Mouse (Mus musculus): ENCODE data around the gene Cox10. TPM values are rescaled to one million over a fixed set of nuclear protein-coding genes. Genes with fewer than 3 reads are reported as not detected.

The Cox10 gene
- polyA plus RNA-seq, 1 experiment = 21.6 TPM

DNA sequence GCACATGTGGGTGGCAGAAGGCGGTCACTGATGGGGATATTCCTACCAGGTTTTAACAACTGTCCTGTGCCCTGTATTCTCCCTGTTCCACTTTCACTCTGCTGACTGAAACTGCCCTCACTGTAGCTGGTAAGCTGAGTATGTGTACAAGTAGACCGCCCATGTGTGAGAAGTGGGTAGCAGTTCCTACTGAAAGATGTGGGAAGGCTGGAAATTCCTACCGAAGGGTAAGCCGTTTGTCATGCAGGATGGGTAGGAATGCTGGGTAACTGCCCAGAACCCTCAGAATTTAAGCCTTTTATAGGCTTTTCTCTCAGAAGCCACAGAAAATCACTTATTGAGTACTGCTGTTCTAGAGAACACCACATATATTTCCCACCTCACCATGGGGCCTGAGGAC lies 75.1 kb downstream of the Cox10 start:
- H3K79me2 ChIP-seq (ENCODE audit: control insufficient read depth, insufficient read depth) = no peaks in the 10 kb centered on the region
- TF ChIP-seq MYOD1 (IDR thresholded peaks at IDR 0.05; ENCODE audit: control insufficient read depth, insufficient read length, low read depth) (no peak), MAX (IDR thresholded peaks at IDR 0.05) (no peak), MYOG (IDR thresholded peaks at IDR 0.05; ENCODE audit: control insufficient read depth, extremely low read depth, insufficient read length) (no peak), USF1 (IDR thresholded peaks at IDR 0.05; ENCODE audit: low read depth) (no peak), FOSL1 (IDR thresholded peaks at IDR 0.05; ENCODE audit: insufficient read depth, low read length, poor library complexity, severe bottlenecking) (no peak), CTCF (IDR thresholded peaks at IDR 0.05; ENCODE audit: control insufficient read depth, insufficient read depth, insufficient read length) (no peak), CEBPB (IDR thresholded peaks at IDR 0.05; ENCODE audit: low read depth) (no peak)
- H3K36me3 ChIP-seq (ENCODE audit: control insufficient read depth, insufficient read depth) = no peaks in the 10 kb centered on the region
- peaks cover 2% of the 10 kb centered on the region for H3K79me3 ChIP-seq (ENCODE audit: low read depth)
- no peaks in the 10 kb centered on the region for H3K27me3 ChIP-seq (ENCODE audit: control insufficient read depth, insufficient read depth, insufficient read length)
- H3K4me3 ChIP-seq (ENCODE audit: insufficient read depth, poor library complexity, severe bottlenecking) = no peak overlapping the region
- no peak overlapping the region for H3ac ChIP-seq (ENCODE audit: control insufficient read depth, insufficient read length, low read depth)

DNA sequence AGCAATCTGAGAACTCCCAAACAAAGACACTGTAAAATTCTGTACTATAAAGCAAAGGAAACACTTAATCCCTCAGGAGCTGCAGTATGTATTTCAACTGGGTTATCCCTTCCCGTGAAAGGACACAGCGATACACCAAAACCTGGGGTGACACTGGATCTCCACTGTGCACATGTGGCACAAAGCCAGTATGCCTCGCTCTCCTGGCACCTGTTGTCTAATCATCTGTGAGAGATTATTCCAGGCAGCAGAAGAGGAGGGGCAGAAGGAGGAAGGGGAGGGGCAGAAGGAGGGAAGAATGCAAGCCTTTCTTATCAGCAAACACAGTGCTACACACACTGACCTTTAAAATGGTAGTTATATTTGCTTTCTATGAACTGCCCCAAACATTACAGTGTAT lies 75.8 kb downstream of the Cox10 start:
- TF ChIP-seq CTCF (IDR thresholded peaks at IDR 0.05; ENCODE audit: control insufficient read depth, insufficient read depth, insufficient read length) = no peak
- no peak for TF ChIP-seq MYOG (IDR thresholded peaks at IDR 0.05; ENCODE audit: control insufficient read depth, extremely low read depth, insufficient read length)
- TF ChIP-seq USF1 (IDR thresholded peaks at IDR 0.05; ENCODE audit: low read depth) = no peak
- TF ChIP-seq MAX (IDR thresholded peaks at IDR 0.05) = no peak
- TF ChIP-seq CEBPB (IDR thresholded peaks at IDR 0.05; ENCODE audit: low read depth) = no peak
- TF ChIP-seq FOSL1 (IDR thresholded peaks at IDR 0.05; ENCODE audit: insufficient read depth, low read length, poor library complexity, severe bottlenecking) = no peak
- no peak for TF ChIP-seq MYOD1 (IDR thresholded peaks at IDR 0.05; ENCODE audit: control insufficient read depth, insufficient read length, low read depth)
- no peak overlapping the region for H3K4me3 ChIP-seq (ENCODE audit: insufficient read depth, poor library complexity, severe bottlenecking)
- H3K27me3 ChIP-seq (ENCODE audit: control insufficient read depth, insufficient read depth, insufficient read length) = no peaks in the 10 kb centered on the region
- H3K79me2 ChIP-seq (ENCODE audit: control insufficient read depth, insufficient read depth) = no peaks in the 10 kb centered on the region
- H3K79me3 ChIP-seq (ENCODE audit: low read depth) = peaks cover 2% of the 10 kb centered on the region
- H3K36me3 ChIP-seq (ENCODE audit: control insufficient read depth, insufficient read depth) = no peaks in the 10 kb centered on the region
- no peak overlapping the region for H3ac ChIP-seq (ENCODE audit: control insufficient read depth, insufficient read length, low read depth)

DNA sequence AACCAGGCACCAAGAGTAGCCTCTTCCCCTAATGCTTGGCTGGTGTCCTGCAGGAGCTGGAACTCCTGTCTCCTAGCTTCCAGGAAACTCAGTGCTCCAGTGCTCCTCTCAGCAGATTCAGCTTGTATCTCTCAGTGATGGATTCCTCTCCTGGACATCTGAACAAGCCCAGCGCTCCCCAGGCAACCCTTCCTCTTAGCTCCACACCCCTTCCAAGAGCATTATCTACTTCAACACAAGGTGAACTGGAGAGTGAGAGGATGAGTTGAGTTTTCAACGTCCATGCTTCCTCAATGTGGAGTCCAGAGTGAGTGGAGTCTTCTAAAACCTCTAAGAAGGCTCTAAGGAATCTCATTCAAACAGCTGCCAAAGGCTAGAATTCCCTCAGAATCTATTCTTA lies 76.6 kb downstream of the Cox10 start:
- no peak overlapping the region for H3K4me3 ChIP-seq (ENCODE audit: insufficient read depth, poor library complexity, severe bottlenecking)
- no peak overlapping the region for H3ac ChIP-seq (ENCODE audit: control insufficient read depth, insufficient read length, low read depth)
- TF ChIP-seq FOSL1 (IDR thresholded peaks at IDR 0.05; ENCODE audit: insufficient read depth, low read length, poor library complexity, severe bottlenecking) (no peak), USF1 (IDR thresholded peaks at IDR 0.05; ENCODE audit: low read depth) (no peak), MYOD1 (IDR thresholded peaks at IDR 0.05; ENCODE audit: control insufficient read depth, insufficient read length, low read depth) (no peak), CTCF (IDR thresholded peaks at IDR 0.05; ENCODE audit: control insufficient read depth, insufficient read depth, insufficient read length) (no peak), MAX (IDR thresholded peaks at IDR 0.05) (no peak), CEBPB (IDR thresholded peaks at IDR 0.05; ENCODE audit: low read depth) (no peak), MYOG (IDR thresholded peaks at IDR 0.05; ENCODE audit: control insufficient read depth, extremely low read depth, insufficient read length) (no peak)
- peaks cover 2% of the 10 kb centered on the region for H3K79me3 ChIP-seq (ENCODE audit: low read depth)
- H3K36me3 ChIP-seq (ENCODE audit: control insufficient read depth, insufficient read depth) = peaks cover under 1% of the 10 kb centered on the region
- H3K79me2 ChIP-seq (ENCODE audit: control insufficient read depth, insufficient read depth) = no peaks in the 10 kb centered on the region
- no peaks in the 10 kb centered on the region for H3K27me3 ChIP-seq (ENCODE audit: control insufficient read depth, insufficient read depth, insufficient read length)

DNA sequence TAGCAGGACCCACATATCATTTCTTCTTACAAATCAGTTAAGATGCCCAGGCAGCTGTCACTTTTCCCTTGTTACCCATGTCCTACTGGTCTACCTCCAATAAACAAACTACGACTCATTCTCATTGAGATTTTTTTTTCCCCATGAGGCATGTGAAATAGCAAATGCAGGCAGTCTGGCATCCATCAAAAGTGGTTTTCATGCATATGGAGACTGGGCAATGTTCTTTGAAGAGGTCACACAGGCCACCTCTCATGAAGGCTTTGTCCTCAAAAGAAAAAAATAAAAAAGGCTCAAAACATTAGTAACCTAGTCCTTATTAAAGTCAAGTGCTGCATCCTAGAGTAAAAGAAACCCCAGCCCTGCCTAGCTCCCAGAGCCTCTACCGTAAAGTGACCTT lies 78.2 kb downstream of the Cox10 start:
- Histone ChIP-seq H3K79me3 (ENCODE audit: low read depth) (peaks cover 2% of the 10 kb centered on the region), H3K4me3 (ENCODE audit: insufficient read depth, poor library complexity, severe bottlenecking) (no peak overlapping the region), H3K36me3 (ENCODE audit: control insufficient read depth, insufficient read depth) (peaks cover 7% of the 10 kb centered on the region), H3K79me2 (ENCODE audit: control insufficient read depth, insufficient read depth) (no peaks in the 10 kb centered on the region), H3K27me3 (ENCODE audit: control insufficient read depth, insufficient read depth, insufficient read length) (no peaks in the 10 kb centered on the region), H3ac (ENCODE audit: control insufficient read depth, insufficient read length, low read depth) (no peak overlapping the region)
- TF ChIP-seq CEBPB (IDR thresholded peaks at IDR 0.05; ENCODE audit: low read depth) (no peak), CTCF (IDR thresholded peaks at IDR 0.05; ENCODE audit: control insufficient read depth, insufficient read depth, insufficient read length) (no peak), MYOD1 (IDR thresholded peaks at IDR 0.05; ENCODE audit: control insufficient read depth, insufficient read length, low read depth) (no peak), FOSL1 (IDR thresholded peaks at IDR 0.05; ENCODE audit: insufficient read depth, low read length, poor library complexity, severe bottlenecking) (no peak), USF1 (IDR thresholded peaks at IDR 0.05; ENCODE audit: low read depth) (no peak), MAX (IDR thresholded peaks at IDR 0.05) (no peak), MYOG (IDR thresholded peaks at IDR 0.05; ENCODE audit: control insufficient read depth, extremely low read depth, insufficient read length) (no peak)

DNA sequence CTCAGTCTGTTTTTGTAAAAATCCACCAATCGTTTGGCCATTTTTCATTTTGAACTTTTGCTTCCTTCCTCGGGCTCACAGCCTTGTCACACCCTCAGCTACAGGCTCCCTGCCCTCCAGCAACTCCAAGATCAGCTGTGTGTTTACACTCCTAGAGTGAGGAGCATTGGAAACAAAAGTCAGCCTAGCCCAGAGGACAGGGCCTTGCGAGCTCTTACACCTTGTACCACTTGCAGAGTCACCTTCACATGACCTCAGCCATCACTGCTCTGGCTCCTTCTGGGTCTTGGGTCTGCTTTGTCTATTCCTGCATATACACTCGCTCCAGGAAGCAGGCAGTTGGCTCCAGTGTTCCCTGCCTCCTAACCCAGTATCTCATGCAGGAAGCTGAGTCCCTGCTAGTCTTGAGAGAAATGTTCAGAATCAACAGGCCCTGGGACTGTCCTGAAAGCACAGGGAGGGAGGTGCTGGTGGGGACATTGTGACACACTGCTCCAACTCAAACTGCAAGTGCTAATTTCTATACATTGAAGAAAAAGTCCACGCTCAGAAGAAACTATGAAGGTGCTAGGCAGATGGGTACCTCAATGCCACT lies 79.0 kb downstream of the Cox10 start:
- Histone ChIP-seq H3K4me3 (ENCODE audit: insufficient read depth, poor library complexity, severe bottlenecking) (no peak overlapping the region), H3ac (ENCODE audit: control insufficient read depth, insufficient read length, low read depth) (no peak overlapping the region), H3K27me3 (ENCODE audit: control insufficient read depth, insufficient read depth, insufficient read length) (no peaks in the 10 kb centered on the region), H3K36me3 (ENCODE audit: control insufficient read depth, insufficient read depth) (peaks cover 7% of the 10 kb centered on the region), H3K79me3 (ENCODE audit: low read depth) (peaks cover 2% of the 10 kb centered on the region), H3K79me2 (ENCODE audit: control insufficient read depth, insufficient read depth) (no peaks in the 10 kb centered on the region)
- no peak for TF ChIP-seq USF1 (IDR thresholded peaks at IDR 0.05; ENCODE audit: low read depth)
- no peak for TF ChIP-seq MYOD1 (IDR thresholded peaks at IDR 0.05; ENCODE audit: control insufficient read depth, insufficient read length, low read depth)
- no peak for TF ChIP-seq CTCF (IDR thresholded peaks at IDR 0.05; ENCODE audit: control insufficient read depth, insufficient read depth, insufficient read length)
- no peak for TF ChIP-seq FOSL1 (IDR thresholded peaks at IDR 0.05; ENCODE audit: insufficient read depth, low read length, poor library complexity, severe bottlenecking)
- TF ChIP-seq MYOG (IDR thresholded peaks at IDR 0.05; ENCODE audit: control insufficient read depth, extremely low read depth, insufficient read length) = no peak
- TF ChIP-seq MAX (IDR thresholded peaks at IDR 0.05) = no peak
- no peak for TF ChIP-seq CEBPB (IDR thresholded peaks at IDR 0.05; ENCODE audit: low read depth)
